In the genomic region with DNA sequence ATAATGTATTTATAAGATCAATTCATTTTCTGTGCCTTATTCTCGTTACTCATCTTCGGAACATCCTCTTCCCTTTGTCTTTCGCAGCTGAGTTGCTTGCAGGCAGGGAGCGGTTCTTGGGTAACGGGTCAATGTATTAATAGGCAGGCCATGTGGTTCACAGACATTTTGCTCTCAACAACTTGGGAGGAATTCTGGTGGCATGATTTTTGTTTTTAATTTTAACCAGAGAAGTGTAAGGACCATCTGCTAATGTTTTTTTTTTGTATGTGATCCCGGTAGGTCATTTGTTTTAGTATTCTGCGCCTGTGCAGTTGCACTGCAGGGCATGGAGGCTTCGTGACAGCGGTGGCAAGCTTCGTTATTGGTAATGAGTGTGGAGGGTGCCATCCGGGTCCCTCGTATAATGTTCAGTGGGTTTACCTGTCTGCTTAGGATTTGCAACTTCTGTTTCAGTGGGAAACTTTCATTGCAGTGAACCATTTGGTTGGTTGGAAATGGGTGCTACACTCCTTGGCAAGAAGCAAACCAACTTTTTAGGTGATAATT, we compare ENCODE assay signal across 22 mouse cellular contexts. TPM values are rescaled to one million over a fixed set of nuclear protein-coding genes. Genes with fewer than 3 reads are reported as not detected.
DNase-seq lines count a peak whose midpoint lies in the region; ATAC-seq and TF ChIP-seq lines count a peak whose summit lies in the region.
"Had no signal": no experiment of that assay in that cellular context is flagged by ENCODE, and none has a peak within 500 bp of the region (broad histone marks: within the 10 kb centered on the region; RNA-seq: fewer than 3 reads in every experiment).

No protein-coding gene starts in this region.

- H3K4me3 ChIP-seq in forebrain, embryonic 14.5 days (ENCODE audit: low read depth, low read length) = no peak overlapping the region
- no peak overlapping the region for H3K4me3 ChIP-seq in forebrain, embryonic 16.5 days (replicated peaks; ENCODE audit: low read length)
- no peak overlapping the region for H3K4me3 ChIP-seq in kidney, postnatal 0 days (replicated peaks; ENCODE audit: low read depth, low read length)
- H3K4me3 ChIP-seq: heart, embryonic 15.5 days; limb, embryonic 12.5 days had no signal

- peak overlapping the region; percentile 35; the same call in 1 of the 2 replicates for H3K27ac ChIP-seq in forebrain, embryonic 14.5 days (ENCODE audit: low read depth, low read length)
- H3K27ac ChIP-seq in forebrain, embryonic 16.5 days (ENCODE audit: low read length) = no peak overlapping the region
- H3K27ac ChIP-seq in kidney, postnatal 0 days = no peak overlapping the region
- H3K27ac ChIP-seq: heart, embryonic 15.5 days; hindbrain, postnatal 0 days; limb, embryonic 12.5 days; macrophage had no signal

- no peak for TF ChIP-seq CTCF in kidney, postnatal 0 days (IDR thresholded peaks at IDR 0.05; ENCODE audit: low read depth)

- ATAC-seq in forebrain, embryonic 14.5 days = no peak
- no peak for ATAC-seq in forebrain, embryonic 16.5 days
- no peak for ATAC-seq in kidney, postnatal 0 days (replicated peaks; ENCODE audit: low FRiP score, low read depth)
- ATAC-seq: activated CD4-positive, CD25-positive, alpha-beta regulatory T cell, adult 4 months; liver, postnatal 0 days; lung, postnatal 0 days had no signal

- peaks cover 35% of the 10 kb centered on the region for H3K4me1 ChIP-seq in forebrain, embryonic 14.5 days (ENCODE audit: control insufficient read depth, insufficient read depth, low read length)
- peaks cover 39% of the 10 kb centered on the region for H3K4me1 ChIP-seq in forebrain, embryonic 16.5 days (replicated peaks; ENCODE audit: control insufficient read depth, insufficient read depth, low read length)
- no peaks in the 10 kb centered on the region for H3K4me1 ChIP-seq in kidney, postnatal 0 days (replicated peaks; ENCODE audit: insufficient read depth, low read length)

- H3K4me2 ChIP-seq in forebrain, embryonic 14.5 days (ENCODE audit: low read length) = no peak overlapping the region
- H3K4me2 ChIP-seq in forebrain, embryonic 16.5 days (ENCODE audit: low read length) = no peak overlapping the region
- H3K4me2 ChIP-seq in kidney, postnatal 0 days (ENCODE audit: low read length) = peak overlapping the region; percentile 10; the same call in 1 of the 2 replicates
- H3K4me2 ChIP-seq: heart, embryonic 15.5 days; limb, embryonic 12.5 days; liver, embryonic 11.5 days had no signal

- WGBS in forebrain, embryonic 14.5 days = 64% methylated on average over 12 of the region's 12 CpGs
- WGBS in forebrain, embryonic 16.5 days = 66% methylated on average over 12 of the region's 12 CpGs
- WGBS in kidney, postnatal 0 days = 75% methylated on average over 12 of the region's 12 CpGs

- H3K9ac ChIP-seq in forebrain, embryonic 14.5 days (ENCODE audit: low read length) = no peak overlapping the region
- H3K9ac ChIP-seq in forebrain, embryonic 16.5 days (replicated peaks; ENCODE audit: low read depth, low read length) = no peak overlapping the region
- H3K9ac ChIP-seq in kidney, postnatal 0 days (ENCODE audit: low read depth, low read length) = no peak overlapping the region
- H3K9ac ChIP-seq: heart, embryonic 15.5 days; limb, embryonic 12.5 days; liver, postnatal 0 days had no signal

- H3K27me3 ChIP-seq in forebrain, embryonic 14.5 days (replicated peaks; ENCODE audit: control insufficient read depth, insufficient read depth, low read length) = no peaks in the 10 kb centered on the region
- H3K27me3 ChIP-seq in forebrain, embryonic 16.5 days (replicated peaks; ENCODE audit: control insufficient read depth, insufficient read depth, low read length) = no peaks in the 10 kb centered on the region
- H3K27me3 ChIP-seq in kidney, postnatal 0 days (ENCODE audit: insufficient read depth, low read length) = no peaks in the 10 kb centered on the region
- H3K27me3 ChIP-seq: heart, embryonic 15.5 days; limb, embryonic 12.5 days had no signal

- no peaks in the 10 kb centered on the region for H3K9me3 ChIP-seq in forebrain, embryonic 14.5 days (replicated peaks; ENCODE audit: control insufficient read depth, low read length)
- no peaks in the 10 kb centered on the region for H3K9me3 ChIP-seq in forebrain, embryonic 16.5 days (ENCODE audit: control insufficient read depth, low read length)
- H3K9me3 ChIP-seq in kidney, postnatal 0 days (replicated peaks; ENCODE audit: low read length) = no peaks in the 10 kb centered on the region
- H3K9me3 ChIP-seq: heart, embryonic 15.5 days; limb, embryonic 12.5 days had no signal

- no peak for DNase-seq in forebrain, embryonic 14.5 days (ENCODE audit: low spot score)
- DNase-seq in kidney, postnatal 0 days (ENCODE audit: low spot score) = no peak
- no peak for DNase-seq in kidney, postnatal 4 days
- peak; percentile 53 for DNase-seq in cerebellum, adult 8-10 months
- no peak for DNase-seq in frontal cortex, postnatal 25 days (ENCODE audit: low spot score in 2 of 2)
- no peak for DNase-seq in adrenal gland, postnatal 10 days
- DNase-seq: adrenal gland, adult 8-10 months; gastrocnemius, postnatal 36 days; heart, postnatal 36 days; kidney, adult 11 months; layer of hippocampus, postnatal 36 days; liver, postnatal 0 days; right cerebral cortex, postnatal 4 days; thymus, postnatal 25 days had no signal

- H3K36me3 ChIP-seq in forebrain, embryonic 14.5 days (ENCODE audit: control insufficient read depth, insufficient read depth, low read length) = no peaks in the 10 kb centered on the region
- H3K36me3 ChIP-seq in forebrain, embryonic 16.5 days (ENCODE audit: control insufficient read depth, insufficient read depth) = no peaks in the 10 kb centered on the region
- no peaks in the 10 kb centered on the region for H3K36me3 ChIP-seq in kidney, postnatal 0 days (ENCODE audit: insufficient read depth, low read length)
- H3K36me3 ChIP-seq: heart, embryonic 15.5 days; limb, embryonic 12.5 days had no signal

RNA-seq across cellular contexts. Expression of a gene that starts 41.4 kb away (rescaled TPM):
- 148 and 170 TPM in 2 replicates for polyA plus RNA-seq in forebrain, embryonic 14.5 days (2014; fragmentation: Nextera tagmentation; extraction: Ambion mirVana)
- polyA plus RNA-seq in forebrain, embryonic 16.5 days (2015; fragmentation: Nextera tagmentation; extraction: Ambion mirVana) = 173 and 180 TPM in 2 replicates
- polyA plus RNA-seq in kidney, postnatal 0 days (2015; fragmentation: Nextera tagmentation; extraction: Ambion mirVana) = 2.7 TPM in 2 replicates
- total RNA-seq in adrenal gland, postnatal 10 days (2021) = 10 to 100 TPM in 1 of 2 experiments, 1 to 10 TPM in 1; 8.2 to 14.3 TPM

Comparison
In these comparisons a context has a peak if more than half of its experiments do, and no peak if none do; other contexts are left out.
1. RNA of a gene that starts 41.4 kb away (polyA plus RNA-seq): 173 to 180 TPM in forebrain, embryonic 16.5 days and 148 to 170 TPM in forebrain, embryonic 14.5 days; 2.7 TPM in kidney, postnatal 0 days; every median in the first group is over 10 times any median in the second.